Mouse (Mus musculus): Measurements from ENCODE around the gene Gm12830. TPM values are rescaled to one million over a fixed set of nuclear protein-coding genes. Genes with fewer than 3 reads are reported as not detected.

Gene Gm12830
- polyA plus RNA-seq (2012), result not detected in 2 replicates

- peaks cover 39% of the 10 kb centered on the region for H3K27me3 ChIP-seq (ENCODE audit: control insufficient read depth)
- no peak for TF ChIP-seq TAL1 (IDR thresholded peaks at IDR 0.05; ENCODE audit: low read length)
- no peak for TF ChIP-seq GATA1 (IDR thresholded peaks at IDR 0.05; ENCODE audit: low read length)
- H3K4me1 ChIP-seq (ENCODE audit: control insufficient read depth), result no peaks in the 10 kb centered on the region
- no peaks in the 10 kb centered on the region for H3K9me3 ChIP-seq (ENCODE audit: control insufficient read depth, low read length)
- no peak within 1 kb of the TSS for H3K4me3 ChIP-seq (replicated peaks)
- no peaks in the 10 kb centered on the region for H3K36me3 ChIP-seq (ENCODE audit: control insufficient read depth)
These were observed at the start of gene Gm12830 for GRCm38 (mm10) chr4:114821567-114822192. TSS of gene Gm12830 (plus strand) at chr4:114821722.

GRCm38 (mm10) chr4:114773316-114773715 lies 48.2 kb upstream of the Gm12830 start:
- Histone ChIP-seq H3K4me3 (replicated peaks) (no peak overlapping the region), H3K4me1 (ENCODE audit: control insufficient read depth) (no peaks in the 10 kb centered on the region), H3K27me3 (ENCODE audit: control insufficient read depth) (no peaks in the 10 kb centered on the region), H3K9me3 (ENCODE audit: control insufficient read depth, low read length) (no peaks in the 10 kb centered on the region), H3K36me3 (ENCODE audit: control insufficient read depth) (no peaks in the 10 kb centered on the region)
- TF ChIP-seq TAL1 (IDR thresholded peaks at IDR 0.05; ENCODE audit: low read length), result no peak
- TF ChIP-seq GATA1 (IDR thresholded peaks at IDR 0.05; ENCODE audit: low read length), result no peak

- Histone ChIP-seq H3K4me1 (ENCODE audit: control insufficient read depth) (no peaks in the 10 kb centered on the region), H3K27me3 (ENCODE audit: control insufficient read depth) (no peaks in the 10 kb centered on the region), H3K36me3 (ENCODE audit: control insufficient read depth) (no peaks in the 10 kb centered on the region), H3K9me3 (ENCODE audit: control insufficient read depth, low read length) (no peaks in the 10 kb centered on the region), H3K4me3 (replicated peaks) (no peak overlapping the region)
- TF ChIP-seq TAL1 (IDR thresholded peaks at IDR 0.05; ENCODE audit: low read length) (no peak), GATA1 (IDR thresholded peaks at IDR 0.05; ENCODE audit: low read length) (no peak)
These were observed 43.8 kb upstream of the Gm12830 start for GRCm38 (mm10) chr4:114777625-114778202.

GRCm38 (mm10) chr4:114778716-114779474 lies 42.6 kb upstream of the Gm12830 start:
- Histone ChIP-seq H3K4me3 (replicated peaks) (no peak overlapping the region), H3K4me1 (ENCODE audit: control insufficient read depth) (no peaks in the 10 kb centered on the region), H3K9me3 (ENCODE audit: control insufficient read depth, low read length) (no peaks in the 10 kb centered on the region), H3K27me3 (ENCODE audit: control insufficient read depth) (no peaks in the 10 kb centered on the region), H3K36me3 (ENCODE audit: control insufficient read depth) (no peaks in the 10 kb centered on the region)
- TF ChIP-seq TAL1 (IDR thresholded peaks at IDR 0.05; ENCODE audit: low read length) (no peak), GATA1 (IDR thresholded peaks at IDR 0.05; ENCODE audit: low read length) (no peak)

- Histone ChIP-seq H3K4me3 (replicated peaks) (no peak overlapping the region), H3K36me3 (ENCODE audit: control insufficient read depth) (no peaks in the 10 kb centered on the region), H3K27me3 (ENCODE audit: control insufficient read depth) (no peaks in the 10 kb centered on the region), H3K9me3 (ENCODE audit: control insufficient read depth, low read length) (no peaks in the 10 kb centered on the region), H3K4me1 (ENCODE audit: control insufficient read depth) (no peaks in the 10 kb centered on the region)
- TF ChIP-seq GATA1 (IDR thresholded peaks at IDR 0.05; ENCODE audit: low read length) (no peak), TAL1 (IDR thresholded peaks at IDR 0.05; ENCODE audit: low read length) (no peak)
These were observed 42.1 kb upstream of the Gm12830 start for GRCm38 (mm10) chr4:114779475-114779757.

GRCm38 (mm10) chr4:114779758-114780546 lies 41.6 kb upstream of the Gm12830 start:
- TF ChIP-seq GATA1 (IDR thresholded peaks at IDR 0.05; ENCODE audit: low read length) (no peak), TAL1 (IDR thresholded peaks at IDR 0.05; ENCODE audit: low read length) (no peak)
- H3K4me1 ChIP-seq (ENCODE audit: control insufficient read depth), result no peaks in the 10 kb centered on the region
- H3K9me3 ChIP-seq (ENCODE audit: control insufficient read depth, low read length), result no peaks in the 10 kb centered on the region
- no peak overlapping the region for H3K4me3 ChIP-seq (replicated peaks)
- no peaks in the 10 kb centered on the region for H3K36me3 ChIP-seq (ENCODE audit: control insufficient read depth)
- H3K27me3 ChIP-seq (ENCODE audit: control insufficient read depth), result no peaks in the 10 kb centered on the region

- Histone ChIP-seq H3K4me3 (replicated peaks) (no peak overlapping the region), H3K27me3 (ENCODE audit: control insufficient read depth) (no peaks in the 10 kb centered on the region), H3K36me3 (ENCODE audit: control insufficient read depth) (no peaks in the 10 kb centered on the region), H3K9me3 (ENCODE audit: control insufficient read depth, low read length) (no peaks in the 10 kb centered on the region), H3K4me1 (ENCODE audit: control insufficient read depth) (no peaks in the 10 kb centered on the region)
- TF ChIP-seq TAL1 (IDR thresholded peaks at IDR 0.05; ENCODE audit: low read length), result no peak
- TF ChIP-seq GATA1 (IDR thresholded peaks at IDR 0.05; ENCODE audit: low read length), result no peak
These were observed 38.7 kb upstream of the Gm12830 start for GRCm38 (mm10) chr4:114782851-114783250.

- Histone ChIP-seq H3K9me3 (ENCODE audit: control insufficient read depth, low read length) (no peaks in the 10 kb centered on the region), H3K27me3 (ENCODE audit: control insufficient read depth) (no peaks in the 10 kb centered on the region), H3K4me3 (replicated peaks) (no peak overlapping the region), H3K4me1 (ENCODE audit: control insufficient read depth) (no peaks in the 10 kb centered on the region), H3K36me3 (ENCODE audit: control insufficient read depth) (no peaks in the 10 kb centered on the region)
- TF ChIP-seq TAL1 (IDR thresholded peaks at IDR 0.05; ENCODE audit: low read length), result no peak
- no peak for TF ChIP-seq GATA1 (IDR thresholded peaks at IDR 0.05; ENCODE audit: low read length)
These were observed 36.8 kb upstream of the Gm12830 start for GRCm38 (mm10) chr4:114784735-114785134.

GRCm38 (mm10) chr4:114788856-114789255 lies 32.7 kb upstream of the Gm12830 start:
- Histone ChIP-seq H3K4me3 (replicated peaks) (no peak overlapping the region), H3K9me3 (ENCODE audit: control insufficient read depth, low read length) (no peaks in the 10 kb centered on the region), H3K4me1 (ENCODE audit: control insufficient read depth) (no peaks in the 10 kb centered on the region), H3K36me3 (ENCODE audit: control insufficient read depth) (no peaks in the 10 kb centered on the region), H3K27me3 (ENCODE audit: control insufficient read depth) (no peaks in the 10 kb centered on the region)
- no peak for TF ChIP-seq TAL1 (IDR thresholded peaks at IDR 0.05; ENCODE audit: low read length)
- no peak for TF ChIP-seq GATA1 (IDR thresholded peaks at IDR 0.05; ENCODE audit: low read length)
